Mouse (Mus musculus): ENCODE measurements around the gene Alpk1. TPM values are rescaled to one million over a fixed set of nuclear protein-coding genes. Genes with fewer than 3 reads are reported as not detected.
A peak's percentile ranks its signal among the peaks of the same experiment; 100 is the strongest.

The Alpk1 gene
- polyA plus RNA-seq, 1 experiment: 1.8 TPM

DNA sequence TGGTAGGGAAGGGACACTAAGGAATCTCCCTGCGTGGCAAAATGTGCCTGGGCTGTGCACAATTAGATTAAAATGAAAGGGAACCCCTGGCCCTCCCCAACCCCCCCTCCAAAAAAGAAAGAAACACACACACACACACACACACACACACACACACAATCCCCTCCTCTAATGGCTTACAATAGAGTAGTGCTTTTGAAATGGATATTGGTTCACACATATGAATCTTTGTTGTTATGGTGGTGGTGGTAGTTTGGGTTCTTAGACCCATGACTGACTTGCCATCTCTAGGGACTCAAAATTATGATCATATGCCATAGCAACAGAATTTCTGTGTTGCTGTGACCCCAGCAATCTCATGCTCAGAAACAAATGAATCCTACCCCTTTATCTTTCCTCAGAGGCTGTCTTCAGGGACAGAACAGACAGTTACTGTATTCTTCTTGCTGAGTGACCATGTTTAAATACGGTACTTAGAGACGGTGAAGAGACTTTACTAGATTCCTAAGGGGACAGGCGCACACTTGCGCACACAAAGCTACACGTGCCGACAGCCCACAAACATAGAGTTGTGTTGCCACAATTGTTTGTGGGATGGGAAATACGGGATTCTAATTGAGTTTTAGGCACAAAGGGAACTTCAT, 73.8 kb downstream of the Alpk1 start:
- no peaks in the 10 kb centered on the region for H3K27me3 ChIP-seq (ENCODE audit: control insufficient read depth, insufficient read depth, low read length)
- 0 out of 2 replicates have a peak, but pooled peaks cover 3% of the 10 kb centered on the region for H3K4me1 ChIP-seq (replicated peaks; ENCODE audit: control insufficient read depth, insufficient read depth, low read length)
- TF ChIP-seq CTCF (IDR thresholded peaks at IDR 0.05; ENCODE audit: borderline replicate concordance, control insufficient read depth, extremely low read depth, insufficient read depth, low read length, poor library complexity): no peak
- no peak for TF ChIP-seq POLR2A (IDR thresholded peaks at IDR 0.05; ENCODE audit: control insufficient read depth, extremely low read depth, insufficient read depth, low read length, poor library complexity)
- H3K4me3 ChIP-seq (ENCODE audit: control insufficient read depth, insufficient read depth, low read length): no peak overlapping the region
- no peak for DNase-seq
- no peaks in the 10 kb centered on the region for H3K36me3 ChIP-seq (ENCODE audit: control insufficient read depth, insufficient read depth, low read length)
- no peak overlapping the region for H3K27ac ChIP-seq (ENCODE audit: control insufficient read depth, insufficient read depth, low read length)
- 90% methylated on average over 8 of the region's 8 CpGs for WGBS

DNA sequence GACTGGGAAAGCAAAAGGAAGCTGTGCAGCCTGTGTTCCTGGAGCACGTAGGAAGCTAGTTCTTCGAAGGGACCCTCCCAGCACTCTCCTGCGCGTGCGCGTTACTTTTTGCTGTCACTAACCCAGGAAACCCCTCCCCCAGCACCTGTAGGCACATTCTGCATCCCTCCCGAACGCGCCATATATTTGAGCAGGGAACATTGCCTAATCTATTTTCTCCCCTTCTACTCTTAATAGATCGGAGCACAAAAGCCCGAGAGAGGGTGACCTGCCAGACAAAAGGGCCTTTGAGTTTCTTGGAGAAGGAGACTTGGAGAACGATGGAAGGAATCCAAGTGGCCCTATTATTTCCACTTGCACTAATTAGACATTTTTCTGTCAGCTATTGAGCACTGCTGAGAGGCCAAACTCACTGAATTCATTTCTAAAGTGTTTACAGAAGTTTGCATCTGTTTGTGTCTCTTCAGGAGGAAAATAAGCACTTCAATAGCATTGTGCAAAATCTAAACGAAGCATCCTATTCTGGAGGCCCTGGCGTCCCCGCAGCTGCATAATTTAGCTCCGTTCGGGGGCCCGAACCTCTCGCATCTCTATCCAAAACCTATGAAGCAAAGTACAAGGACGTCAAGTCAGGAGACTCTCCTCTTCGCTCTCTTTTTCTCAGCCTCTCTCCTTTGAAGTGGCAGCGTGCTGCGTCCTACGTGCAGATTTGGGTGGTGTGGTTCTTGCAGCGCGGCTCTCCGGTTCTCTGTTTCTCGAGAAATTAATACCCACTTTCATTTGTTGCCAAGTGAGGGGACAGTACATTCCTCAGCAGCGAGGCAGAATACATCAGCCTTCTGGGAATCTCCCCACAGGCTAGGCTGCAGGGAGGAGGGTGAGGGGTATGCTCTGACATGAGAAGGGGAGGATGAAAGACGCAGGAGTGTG, 74.5 kb downstream of the Alpk1 start:
- H3K4me3 ChIP-seq (ENCODE audit: control insufficient read depth, insufficient read depth, low read length): no peak overlapping the region
- 50% methylated on average over 30 of the region's 30 CpGs for WGBS
- DNase-seq: peak; percentile 35
- H3K36me3 ChIP-seq (ENCODE audit: control insufficient read depth, insufficient read depth, low read length): no peaks in the 10 kb centered on the region
- H3K4me1 ChIP-seq (replicated peaks; ENCODE audit: control insufficient read depth, insufficient read depth, low read length): 0 out of 2 replicates have a peak, but pooled peaks cover 3% of the 10 kb centered on the region
- TF ChIP-seq CTCF (IDR thresholded peaks at IDR 0.05; ENCODE audit: borderline replicate concordance, control insufficient read depth, extremely low read depth, insufficient read depth, low read length, poor library complexity) (no peak), POLR2A (IDR thresholded peaks at IDR 0.05; ENCODE audit: control insufficient read depth, extremely low read depth, insufficient read depth, low read length, poor library complexity) (no peak)
- no peaks in the 10 kb centered on the region for H3K27me3 ChIP-seq (ENCODE audit: control insufficient read depth, insufficient read depth, low read length)
- no peak overlapping the region for H3K27ac ChIP-seq (ENCODE audit: control insufficient read depth, insufficient read depth, low read length)

DNA sequence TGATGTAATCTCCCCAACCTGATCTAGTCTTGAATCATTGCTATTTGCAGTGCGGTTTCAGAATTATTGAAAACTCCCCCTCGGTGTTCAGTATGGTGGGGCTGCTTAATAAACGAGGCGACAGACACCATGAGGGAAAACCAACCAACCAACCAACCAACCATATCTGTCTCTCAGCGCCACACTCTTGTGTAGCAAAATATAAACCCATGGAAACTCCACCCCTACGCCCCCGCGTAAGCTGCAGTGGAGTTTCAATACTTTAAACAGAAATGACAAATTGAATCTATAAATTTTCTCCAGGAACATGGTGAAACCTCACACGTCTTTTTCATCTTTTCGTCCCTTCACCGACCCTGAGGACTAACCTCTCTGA, 75.2 kb downstream of the Alpk1 start:
- H3K4me3 ChIP-seq (ENCODE audit: control insufficient read depth, insufficient read depth, low read length): no peak overlapping the region
- 0 out of 2 replicates have a peak, but pooled peaks cover 3% of the 10 kb centered on the region for H3K4me1 ChIP-seq (replicated peaks; ENCODE audit: control insufficient read depth, insufficient read depth, low read length)
- no peak for TF ChIP-seq POLR2A (IDR thresholded peaks at IDR 0.05; ENCODE audit: control insufficient read depth, extremely low read depth, insufficient read depth, low read length, poor library complexity)
- 80% methylated on average over 11 of the region's 11 CpGs for WGBS
- no peak for DNase-seq
- no peaks in the 10 kb centered on the region for H3K27me3 ChIP-seq (ENCODE audit: control insufficient read depth, insufficient read depth, low read length)
- H3K36me3 ChIP-seq (ENCODE audit: control insufficient read depth, insufficient read depth, low read length): no peaks in the 10 kb centered on the region
- H3K27ac ChIP-seq (ENCODE audit: control insufficient read depth, insufficient read depth, low read length): no peak overlapping the region

DNA sequence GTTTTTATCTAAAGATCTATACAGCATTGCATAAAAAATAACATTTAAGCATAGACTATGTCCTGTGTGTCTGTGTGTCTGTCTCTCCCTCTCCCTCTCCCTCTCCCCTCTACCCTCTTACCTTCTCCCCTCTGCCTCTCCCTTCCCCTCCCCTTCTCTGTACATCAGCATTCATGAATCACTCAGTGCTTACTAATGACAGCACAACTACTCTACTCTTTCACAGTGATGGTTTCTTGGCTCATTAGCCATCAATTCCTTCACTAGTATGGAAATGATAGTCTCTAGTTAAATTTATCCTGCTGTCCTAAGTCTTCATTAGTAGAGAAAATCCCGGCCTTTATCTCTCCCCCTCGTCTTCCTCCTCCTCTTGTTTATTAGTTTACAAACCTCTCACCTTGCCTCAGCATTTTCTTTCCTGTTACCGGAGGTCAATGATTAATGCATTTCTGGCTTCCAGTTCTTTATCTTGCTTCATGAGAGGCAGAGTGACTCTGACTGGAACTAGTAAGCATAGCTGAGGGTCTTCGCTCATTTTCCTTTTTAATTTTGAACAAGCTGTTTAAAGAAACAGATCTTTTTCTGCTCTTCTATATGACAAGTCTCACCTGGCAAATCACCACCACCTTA, 79.0 kb downstream of the Alpk1 start:
- no peak overlapping the region for H3K4me3 ChIP-seq (ENCODE audit: control insufficient read depth, insufficient read depth, low read length)
- no peak for DNase-seq
- TF ChIP-seq CTCF (IDR thresholded peaks at IDR 0.05; ENCODE audit: borderline replicate concordance, control insufficient read depth, extremely low read depth, insufficient read depth, low read length, poor library complexity) (no peak), POLR2A (IDR thresholded peaks at IDR 0.05; ENCODE audit: control insufficient read depth, extremely low read depth, insufficient read depth, low read length, poor library complexity) (no peak)
- H3K4me1 ChIP-seq (replicated peaks; ENCODE audit: control insufficient read depth, insufficient read depth, low read length): 0 out of 2 replicates have a peak, but pooled peaks cover 3% of the 10 kb centered on the region
- H3K27ac ChIP-seq (ENCODE audit: control insufficient read depth, insufficient read depth, low read length): no peak overlapping the region
- no peaks in the 10 kb centered on the region for H3K27me3 ChIP-seq (ENCODE audit: control insufficient read depth, insufficient read depth, low read length)
- no peaks in the 10 kb centered on the region for H3K36me3 ChIP-seq (ENCODE audit: control insufficient read depth, insufficient read depth, low read length)
- 96% methylated on average over 4 of the region's 4 CpGs for WGBS

DNA sequence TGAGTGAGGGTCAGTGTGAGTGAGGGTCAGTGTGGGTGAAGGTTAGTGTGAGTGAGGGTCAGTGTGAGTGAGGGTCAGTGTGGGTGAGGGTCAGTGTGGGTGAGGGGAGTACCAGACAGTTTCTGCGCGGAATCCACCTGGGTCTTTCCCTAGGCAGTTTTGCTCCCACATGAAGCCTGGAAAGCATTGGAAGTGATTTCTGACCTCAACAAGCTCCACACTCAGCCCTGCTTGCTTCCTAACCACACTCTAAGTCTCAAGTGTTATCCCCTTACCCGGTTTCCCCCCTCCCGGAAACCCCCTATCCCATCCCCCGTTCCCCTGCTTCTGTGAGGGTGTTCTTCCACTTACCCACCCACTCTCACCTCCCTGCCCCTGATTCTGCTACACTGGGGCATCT, 81.7 kb downstream of the Alpk1 start:
- no peak for DNase-seq
- Histone ChIP-seq H3K27me3 (ENCODE audit: control insufficient read depth, insufficient read depth, low read length) (no peaks in the 10 kb centered on the region), H3K4me3 (ENCODE audit: control insufficient read depth, insufficient read depth, low read length) (no peak overlapping the region), H3K36me3 (ENCODE audit: control insufficient read depth, insufficient read depth, low read length) (no peaks in the 10 kb centered on the region), H3K4me1 (replicated peaks; ENCODE audit: control insufficient read depth, insufficient read depth, low read length) (no peaks in the 10 kb centered on the region), H3K27ac (ENCODE audit: control insufficient read depth, insufficient read depth, low read length) (no peak overlapping the region)
- no peak for TF ChIP-seq CTCF (IDR thresholded peaks at IDR 0.05; ENCODE audit: borderline replicate concordance, control insufficient read depth, extremely low read depth, insufficient read depth, low read length, poor library complexity)
- TF ChIP-seq POLR2A (IDR thresholded peaks at IDR 0.05; ENCODE audit: control insufficient read depth, extremely low read depth, insufficient read depth, low read length, poor library complexity): no peak
- WGBS: 92% methylated on average over 5 of the region's 5 CpGs

DNA sequence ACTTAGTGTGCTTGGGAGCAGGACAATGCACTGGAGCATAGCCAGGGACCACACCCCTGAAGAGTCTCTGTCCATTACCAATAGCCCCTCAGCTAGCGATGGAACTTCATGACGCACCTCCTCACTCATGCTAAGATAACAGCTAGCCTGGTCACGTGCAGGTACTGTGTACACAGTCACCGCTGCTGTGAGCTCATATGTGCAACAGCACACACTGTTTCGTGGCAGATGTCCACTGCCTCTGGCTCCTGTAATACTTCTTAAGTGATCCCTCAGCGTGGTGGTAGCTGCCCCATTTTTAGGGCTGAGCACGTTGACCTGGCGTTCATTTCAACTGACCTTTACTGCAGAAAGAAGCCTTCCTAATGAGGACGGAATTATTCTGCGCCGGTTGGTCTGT, 83.8 kb downstream of the Alpk1 start:
- no peak overlapping the region for H3K27ac ChIP-seq (ENCODE audit: control insufficient read depth, insufficient read depth, low read length)
- no peak for DNase-seq
- H3K36me3 ChIP-seq (ENCODE audit: control insufficient read depth, insufficient read depth, low read length): no peaks in the 10 kb centered on the region
- H3K4me3 ChIP-seq (ENCODE audit: control insufficient read depth, insufficient read depth, low read length): no peak overlapping the region
- WGBS: 95% methylated on average over 11 of the region's 11 CpGs
- no peaks in the 10 kb centered on the region for H3K4me1 ChIP-seq (replicated peaks; ENCODE audit: control insufficient read depth, insufficient read depth, low read length)
- no peak for TF ChIP-seq CTCF (IDR thresholded peaks at IDR 0.05; ENCODE audit: borderline replicate concordance, control insufficient read depth, extremely low read depth, insufficient read depth, low read length, poor library complexity)
- no peak for TF ChIP-seq POLR2A (IDR thresholded peaks at IDR 0.05; ENCODE audit: control insufficient read depth, extremely low read depth, insufficient read depth, low read length, poor library complexity)
- H3K27me3 ChIP-seq (ENCODE audit: control insufficient read depth, insufficient read depth, low read length): no peaks in the 10 kb centered on the region
